Mouse (Mus musculus) monocyte, adult 2 months (primary cell): ENCODE data around the gene Emc7.

Experiments used
- DNase-seq, 2 experiments: peaks; one replicate each; pipeline ENCODE4 v3.0.0; 2022; ENCODE audit warnings: low spot score in 2 of 2, low read depth in 1 of 2

Gene Emc7

DNA sequence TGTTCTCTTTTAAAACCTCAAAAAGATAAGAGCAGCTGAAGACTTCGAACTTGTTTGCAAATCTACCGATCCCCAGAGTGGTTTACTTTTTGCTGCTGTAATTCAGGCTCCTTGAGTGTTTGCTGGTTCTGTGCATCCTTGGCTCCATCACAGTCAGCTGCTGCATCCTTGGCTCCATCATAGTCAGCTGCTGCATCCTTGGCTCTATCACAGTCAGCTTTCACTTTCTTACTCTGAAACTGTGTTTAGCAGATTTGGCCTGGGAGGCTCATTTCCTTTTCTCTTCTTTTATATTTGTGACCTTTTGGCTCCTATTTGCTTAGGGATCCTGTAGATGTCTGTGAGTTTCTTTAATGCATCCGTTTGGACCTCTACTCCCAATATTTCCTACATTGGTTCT lies 62.4 kb downstream of the Emc7 start:
- no peak for DNase-seq

DNA sequence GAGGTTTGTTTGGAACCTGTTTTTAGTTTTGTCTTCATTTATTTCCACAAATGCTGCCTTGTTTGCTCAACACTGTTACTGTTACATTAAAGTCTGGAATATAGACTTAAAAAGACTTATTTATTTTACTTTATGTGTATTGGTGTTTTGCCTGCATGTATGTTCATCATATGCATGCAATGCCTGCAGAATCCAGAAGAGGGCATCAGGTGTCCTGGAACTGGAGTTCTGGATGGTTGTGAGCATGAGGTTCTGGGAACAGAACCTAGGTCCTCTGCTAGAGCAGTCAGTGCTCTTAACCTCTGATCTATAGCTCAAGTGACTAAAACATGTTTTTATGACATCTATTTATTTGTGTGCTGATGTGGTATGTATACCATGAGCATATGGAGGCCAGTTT lies 63.7 kb downstream of the Emc7 start:
- DNase-seq, result no peak

DNA sequence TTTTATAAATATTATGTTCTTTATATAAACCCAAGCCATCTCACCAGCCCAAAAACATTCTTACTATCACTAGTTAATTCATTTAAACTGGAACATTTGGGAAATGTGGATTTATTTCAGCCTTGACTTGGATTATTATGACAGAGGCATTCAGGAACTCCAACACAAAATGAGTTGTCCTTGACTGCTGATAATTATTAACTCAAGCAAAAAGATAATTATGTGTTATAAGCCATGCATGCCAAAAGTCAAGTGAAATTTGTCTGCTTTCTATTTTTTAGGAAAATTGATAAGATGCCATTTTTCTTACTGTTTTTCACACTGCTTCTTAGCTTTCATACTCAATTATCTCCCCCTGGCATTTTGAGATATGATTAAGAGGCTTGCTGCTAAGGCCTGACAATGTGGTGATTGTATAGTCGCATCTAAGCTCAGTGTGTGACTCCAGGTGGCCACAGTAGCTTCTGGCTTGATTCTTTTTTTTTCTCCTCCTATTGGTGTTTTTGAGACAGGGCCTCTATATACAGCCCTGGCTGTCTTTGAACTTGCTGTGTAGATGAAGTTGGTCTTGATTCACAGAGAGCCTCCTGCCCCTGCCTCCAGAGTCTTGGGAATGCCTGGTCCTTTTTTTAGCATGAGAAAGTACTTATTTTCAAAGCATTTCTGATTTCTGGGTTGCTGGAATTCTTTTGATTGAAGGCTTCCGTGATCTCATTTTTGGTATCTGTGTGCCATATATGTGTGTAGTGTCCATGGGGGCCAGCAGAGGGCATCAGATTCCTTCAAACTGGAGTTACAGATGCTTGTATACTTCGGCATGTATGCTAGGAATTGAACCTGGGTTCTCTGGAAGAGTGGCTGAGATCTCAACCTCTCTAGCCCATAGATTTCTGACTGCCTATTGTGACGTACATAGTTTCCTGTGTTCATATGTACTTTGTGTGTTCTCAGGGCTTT lies 66.0 kb downstream of the Emc7 start:
- no peak for DNase-seq
